Mouse (Mus musculus) urinary bladder, adult 18-20 months (tissue): ENCODE measurements at regions not wholly inside any gene's neighbourhood (a gene's known extent, or its start where the extent isn't known, plus 50 kb on each side); places are given as distances from the start of the nearest gene placed in this dataset.

Experiments used
- DNase-seq, 2 experiments: peaks; one replicate each; pipeline ENCODE4 v3.0.0; 2022; ENCODE audit warnings: low spot score in 2 of 2, mixed read lengths in 2 of 2

- no peak for DNase-seq
These were observed 696.9 kb downstream of the Diaph3 start for GRCm38 (mm10) chr14:86443921-86444835.

- no peak for DNase-seq
These were observed 698.9 kb downstream of the Diaph3 start for GRCm38 (mm10) chr14:86441895-86442679.

- DNase-seq = no peak
These were observed 703.7 kb downstream of the Diaph3 start for GRCm38 (mm10) chr14:86437383-86437782.

- no peak for DNase-seq
These were observed 705.7 kb downstream of the Diaph3 start for GRCm38 (mm10) chr14:86435345-86435744.

DNA sequence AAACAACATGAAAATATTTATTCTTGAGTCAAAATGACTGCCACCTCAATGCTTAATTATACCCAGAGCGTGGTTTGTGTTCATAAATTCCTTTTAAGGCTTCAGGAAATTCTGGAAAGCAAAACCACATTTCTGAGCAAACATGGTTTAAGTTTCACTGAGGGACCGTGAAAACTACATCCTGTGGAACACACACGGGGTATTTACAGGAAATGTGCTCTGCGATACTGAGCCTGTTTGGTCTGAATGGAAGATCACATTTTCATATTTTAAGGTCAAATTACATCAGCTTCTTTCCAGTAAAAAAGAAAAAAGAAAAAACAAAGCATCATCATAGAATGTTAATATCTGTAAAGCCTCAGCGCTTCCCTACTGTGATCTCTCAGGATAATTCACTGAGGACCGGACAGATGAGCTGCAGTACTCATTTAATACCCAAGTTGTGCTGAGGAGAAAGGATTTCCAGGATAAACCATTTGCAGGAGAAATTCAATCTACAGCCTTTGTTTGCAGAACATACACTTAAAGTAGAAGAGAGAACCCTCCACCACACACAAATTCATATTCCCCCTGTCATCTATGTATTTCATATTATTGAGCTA is 709.7 kb downstream of the Diaph3 start:
- DNase-seq = no peak

DNA sequence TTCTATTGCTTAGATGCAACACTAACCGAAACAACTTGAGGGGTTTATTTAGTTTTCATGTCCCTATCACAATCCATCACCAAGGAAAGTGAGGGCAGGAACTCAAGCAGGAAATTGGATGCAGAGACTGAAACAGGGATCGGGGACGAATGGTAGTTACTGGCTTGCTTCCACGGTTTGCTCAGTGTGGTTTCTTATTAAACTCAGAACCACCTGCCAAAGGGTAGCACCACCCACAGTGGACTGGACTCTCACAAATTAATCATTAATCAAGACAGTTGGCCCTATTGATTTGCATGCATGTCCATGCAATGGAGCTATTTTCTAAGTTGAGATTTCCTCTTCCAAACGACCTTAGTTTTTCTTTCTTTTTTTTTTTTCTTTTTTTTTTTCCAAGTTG is 719.2 kb downstream of the Diaph3 start:
- DNase-seq = no peak

DNA sequence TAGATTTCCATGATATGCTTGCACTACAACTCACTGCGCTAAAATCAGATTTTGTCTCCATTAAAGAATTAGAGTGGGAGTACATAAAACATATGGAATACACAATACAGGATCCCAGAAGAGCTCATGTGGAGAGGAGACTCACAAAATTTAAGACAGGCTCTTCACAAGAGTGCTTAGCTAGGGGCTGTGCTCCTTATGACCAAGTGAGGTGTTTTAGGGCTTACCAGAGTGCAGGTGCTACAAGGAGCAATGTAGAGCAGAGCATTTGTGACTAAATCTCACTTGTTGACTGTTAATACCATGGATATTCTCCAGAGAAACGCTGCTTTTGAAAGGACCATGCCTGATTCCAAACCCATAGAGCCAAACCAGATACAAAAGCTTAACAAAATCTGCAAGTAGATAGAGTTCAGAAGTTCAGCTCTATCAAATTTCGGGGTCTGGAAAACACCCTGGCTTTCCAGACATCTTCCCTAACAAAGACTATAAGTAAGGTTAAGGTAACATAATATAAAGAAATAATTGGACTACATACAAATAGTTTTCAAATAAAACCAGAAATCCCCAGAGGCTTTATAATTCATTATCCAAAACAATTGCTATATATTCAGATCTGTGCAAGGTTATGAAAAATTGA is 721.0 kb downstream of the Diaph3 start:
- no peak for DNase-seq

GRCm38 (mm10) chr14:86396876-86397275 is 744.2 kb downstream of the Diaph3 start:
- no peak for DNase-seq

- DNase-seq = no peak
These were observed 745.1 kb downstream of the Diaph3 start for GRCm38 (mm10) chr14:86395951-86396361.

DNA sequence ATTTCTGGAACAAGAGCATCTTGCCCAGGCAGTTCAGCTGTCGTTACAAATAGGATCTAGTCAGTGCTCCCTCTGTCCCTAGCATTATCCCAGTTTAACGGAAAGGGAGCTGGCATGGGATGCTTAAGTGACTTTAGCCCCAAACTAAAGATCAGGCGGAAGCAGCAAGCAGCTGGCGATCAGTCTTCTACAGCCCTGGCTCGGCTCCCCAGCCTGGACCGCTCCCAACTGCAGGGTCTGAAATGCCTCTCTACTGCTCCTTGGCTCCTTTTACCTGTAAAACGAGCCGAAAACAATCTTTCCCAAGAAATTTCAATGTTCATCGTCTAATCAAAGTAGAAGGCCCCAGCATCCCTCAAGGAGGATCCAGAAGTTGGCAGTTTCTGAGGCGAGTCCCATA is 745.5 kb downstream of the Diaph3 start:
- DNase-seq = no peak

DNA sequence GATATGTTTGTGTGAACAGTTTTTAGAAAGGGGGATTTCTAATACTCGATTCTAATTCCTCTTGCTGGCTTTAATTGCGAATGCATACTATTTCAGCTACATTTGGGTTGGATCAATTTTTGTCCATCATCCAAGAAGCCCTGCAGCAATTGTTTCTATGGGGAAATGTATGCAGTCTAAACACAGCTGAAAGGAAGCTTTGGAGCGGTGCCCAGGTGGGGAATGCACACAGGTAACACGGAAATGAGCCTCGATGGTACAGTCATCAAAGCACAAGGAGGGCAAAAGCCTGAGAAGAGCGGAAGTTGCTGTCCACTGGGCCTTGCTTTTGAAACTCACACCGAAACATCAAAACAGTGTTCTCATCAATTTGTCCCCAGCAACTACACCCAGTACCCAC is 746.0 kb downstream of the Diaph3 start:
- no peak for DNase-seq

DNA sequence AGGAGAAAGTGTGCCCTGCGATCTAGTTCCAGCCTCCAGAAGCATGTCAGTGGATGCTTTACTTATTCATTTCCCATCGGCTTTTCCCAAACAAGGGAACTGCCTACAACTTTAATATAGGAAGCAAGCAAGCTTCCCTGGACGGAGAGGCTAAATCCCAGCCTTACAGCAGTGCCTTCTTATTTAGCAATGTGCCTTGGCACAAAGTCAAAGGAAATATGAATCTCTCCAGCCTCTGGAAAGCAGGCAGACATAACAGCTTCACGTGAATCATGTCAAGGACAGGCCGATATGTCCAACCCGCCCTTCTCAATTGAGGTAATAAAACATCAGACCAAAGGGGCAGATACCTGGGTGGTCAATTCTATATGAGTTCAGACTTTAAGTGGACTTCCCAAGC is 755.9 kb downstream of the Diaph3 start:
- DNase-seq = no peak

GRCm38 (mm10) chr14:86365032-86365431 is 776.0 kb downstream of the Diaph3 start:
- no peak for DNase-seq

DNA sequence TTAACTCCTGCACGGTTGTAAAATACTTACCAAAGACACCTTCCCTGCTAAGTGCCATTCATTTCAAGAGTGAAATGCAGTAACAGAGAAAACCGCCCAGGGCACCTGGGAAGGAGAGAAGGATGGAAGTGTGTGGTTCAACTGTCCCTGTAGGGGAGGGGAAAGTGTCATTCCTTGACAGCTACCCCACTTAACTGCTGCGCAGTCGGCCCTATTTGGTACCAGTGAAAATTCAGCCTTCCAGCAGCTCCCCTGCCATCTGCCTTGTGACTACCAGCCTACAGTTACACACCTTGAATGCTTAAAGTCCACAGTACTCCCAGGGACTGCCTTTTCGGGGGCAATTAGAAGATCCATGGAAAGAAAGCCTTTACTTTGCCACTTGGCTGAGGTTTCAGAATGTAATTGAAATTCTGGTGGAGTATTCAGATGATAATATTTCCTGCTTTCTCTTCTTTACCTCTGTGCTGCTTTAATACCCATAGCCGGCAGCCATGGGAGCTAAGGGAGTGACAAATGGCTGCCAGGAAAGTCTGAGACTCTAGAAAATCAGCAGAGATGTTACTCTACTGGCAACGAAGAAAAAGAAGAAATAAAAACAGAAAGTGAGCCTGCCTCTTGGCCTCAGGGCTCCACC is 780.5 kb downstream of the Diaph3 start:
- DNase-seq = no peak

DNA sequence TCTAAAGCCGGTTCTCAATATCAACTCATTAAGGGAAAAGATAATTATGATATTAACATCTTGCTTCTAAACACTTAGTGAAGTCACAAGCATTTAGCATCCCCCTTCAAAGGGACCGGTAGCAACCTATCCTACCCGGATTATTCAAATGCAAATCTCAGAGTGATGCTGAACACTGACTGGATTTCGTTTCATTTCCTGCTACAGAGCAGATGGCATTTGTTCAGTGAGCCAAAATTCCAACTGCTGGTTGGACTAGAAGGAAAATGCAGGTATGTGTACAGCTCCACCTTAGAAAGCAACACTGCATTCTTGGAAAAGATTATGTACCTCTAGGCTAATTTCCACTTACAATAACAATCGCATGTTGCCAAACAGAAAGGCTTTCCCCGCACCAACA is 782.5 kb downstream of the Diaph3 start:
- no peak for DNase-seq

- no peak for DNase-seq
These were observed 790.5 kb downstream of the Diaph3 start for GRCm38 (mm10) chr14:86350526-86350925.

DNA sequence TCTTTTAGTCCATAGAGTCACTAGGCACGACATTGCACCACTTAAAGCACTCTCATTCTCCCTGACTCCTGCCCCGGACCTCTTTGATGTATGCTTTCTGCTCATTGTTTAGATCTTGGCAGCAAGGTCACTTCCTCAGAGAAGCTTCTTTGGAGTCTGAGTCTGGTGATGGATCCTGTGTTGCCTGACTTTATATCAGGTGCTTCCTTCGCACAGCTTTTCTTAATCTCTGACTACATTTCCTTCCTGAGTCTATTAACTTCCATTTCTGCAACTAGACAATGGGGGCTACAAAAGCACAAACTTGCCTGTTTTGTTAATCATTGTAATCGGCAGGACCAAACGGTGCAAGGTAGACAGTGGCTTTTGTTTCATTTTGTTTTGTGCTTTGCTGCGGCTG is 802.0 kb downstream of the Diaph3 start:
- DNase-seq = no peak

GRCm38 (mm10) chr14:86337052-86337451 is 804.0 kb downstream of the Diaph3 start:
- DNase-seq = no peak

DNA sequence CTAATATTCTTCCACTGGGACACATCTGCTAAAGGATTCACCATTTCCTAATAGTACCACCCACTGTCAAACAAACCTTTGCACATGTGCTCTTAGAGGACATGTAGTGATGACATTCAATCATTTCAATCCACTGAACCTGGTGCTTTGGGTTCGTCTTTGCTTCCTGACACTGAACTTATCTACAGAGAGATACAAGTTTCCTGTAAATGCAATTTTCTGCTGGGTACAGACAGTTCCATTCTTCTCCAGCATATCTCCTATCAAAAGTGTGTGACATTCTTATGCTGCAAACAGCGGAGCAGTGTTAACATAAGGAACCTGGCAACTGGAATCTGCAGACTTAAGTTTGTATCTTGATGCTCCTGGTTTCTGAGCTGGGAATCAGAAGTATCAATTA is 805.8 kb downstream of the Diaph3 start:
- DNase-seq = no peak

- no peak for DNase-seq
These were observed 811.9 kb downstream of the Diaph3 start for GRCm38 (mm10) chr14:86329176-86329575.

GRCm38 (mm10) chr14:86327646-86328045 is 813.4 kb downstream of the Diaph3 start:
- no peak for DNase-seq
